Mouse (Mus musculus) testis, adult 2 months (tissue): ENCODE results near the gene Nr2e3.

Source experiments
- CTCF ChIP-seq: fragments of 200-500 bp; IDR thresholded peaks from 2 replicates; pipeline ENCODE4 v1.5.1; 2012; ENCODE audit warnings: low read depth, mild to moderate bottlenecking, inconsistent platforms, low read length, moderate library complexity; ENCODE audit not compliant: control insufficient read depth, insufficient read depth, insufficient replicate concordance
- POLR2A ChIP-seq: fragments of 200-500 bp; IDR thresholded peaks from 2 replicates; pipeline ENCODE4 v1.6.1; 2012; ENCODE audit warnings: low read depth, mild to moderate bottlenecking, inconsistent platforms, low read length, moderate library complexity; ENCODE audit not compliant: control insufficient read depth

DNA sequence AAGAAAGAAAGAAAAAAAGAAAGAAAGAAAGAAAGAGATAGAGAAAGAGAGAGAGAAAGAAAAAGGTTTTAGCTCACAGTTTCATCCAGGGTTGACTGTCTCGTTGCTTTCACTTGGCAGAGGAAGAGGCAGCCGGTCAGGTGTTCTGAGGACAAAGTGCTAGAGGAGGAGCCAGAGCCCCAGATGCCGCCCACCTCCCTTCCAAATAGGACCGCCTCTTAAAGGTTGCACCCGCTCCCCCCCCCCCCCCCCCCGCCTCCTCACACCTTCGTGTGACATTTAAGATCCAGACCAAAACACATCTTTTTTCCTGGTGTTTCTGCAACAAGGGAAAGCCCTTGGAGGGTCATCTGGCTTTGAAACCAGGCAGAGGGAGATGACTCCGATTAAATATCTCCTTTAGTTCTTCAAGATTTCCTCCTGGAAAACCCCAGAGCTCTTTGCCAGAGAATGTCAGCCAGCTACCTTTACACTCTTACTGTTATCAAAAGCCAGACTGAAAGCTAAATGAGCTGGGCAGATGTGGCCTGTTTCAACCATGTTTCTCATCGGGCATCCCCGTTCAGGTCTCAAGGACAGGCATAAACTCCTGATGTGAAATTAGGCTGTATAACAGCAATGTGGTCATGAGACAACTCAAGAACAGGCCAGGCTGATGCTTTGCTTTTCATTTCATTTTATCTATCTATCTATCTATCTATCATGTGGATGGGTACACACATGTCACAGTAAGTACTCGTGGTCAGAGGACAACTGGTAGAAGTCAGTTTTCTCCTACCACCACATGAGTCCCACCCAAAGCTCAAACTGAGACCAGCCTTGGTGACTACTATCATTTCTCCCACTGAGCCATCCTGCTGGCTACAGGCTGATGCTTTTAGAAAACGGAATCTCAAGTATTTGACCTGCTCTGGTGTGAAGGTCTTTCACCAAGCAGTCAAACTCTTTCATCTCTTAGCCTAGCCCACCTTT, 19.3 kb downstream of the Nr2e3 start:
- TF ChIP-seq POLR2A (no peak), CTCF (no peak)
